Mouse (Mus musculus) brown adipose tissue, adult 24 weeks (tissue): ENCODE measurements around the gene Efhd2. TPM values are rescaled to one million over a fixed set of nuclear protein-coding genes. Genes with fewer than 3 reads are reported as not detected.

ENCODE experiments used
- H3K27ac ChIP-seq: fragments of 200-500 bp; replicated peaks from 2 replicates; pipeline ENCODE4 v1.5.1; 2012; ENCODE audit warnings: low read depth, mild to moderate bottlenecking, low read length
- H3K4me1 ChIP-seq: fragments of 200-500 bp; 2 replicates; pipeline ENCODE4 v1.6.1; 2012; ENCODE audit warnings: low read length, mixed read lengths; ENCODE audit not compliant: control insufficient read depth, insufficient read depth, insufficient read length
- H3K4me3 ChIP-seq: fragments of 200-500 bp; 2 replicates; pipeline ENCODE4 v1.5.1; 2012; ENCODE audit warnings: low read depth, mild to moderate bottlenecking, low read length, moderate library complexity; ENCODE audit not compliant: insufficient read depth
- polyA plus RNA-seq: library from polyadenylated mRNA; stranded (reverse); fragments of >200 nt; gene quantifications from 2 replicates; pipeline ENCODE4 v1.2.4, GENCODE M21; 2012; ENCODE audit not compliant: missing spikeins, insufficient read depth, insufficient read length

Gene Efhd2
- polyA plus RNA-seq, 1 experiment, result 11.7 TPM

DNA sequence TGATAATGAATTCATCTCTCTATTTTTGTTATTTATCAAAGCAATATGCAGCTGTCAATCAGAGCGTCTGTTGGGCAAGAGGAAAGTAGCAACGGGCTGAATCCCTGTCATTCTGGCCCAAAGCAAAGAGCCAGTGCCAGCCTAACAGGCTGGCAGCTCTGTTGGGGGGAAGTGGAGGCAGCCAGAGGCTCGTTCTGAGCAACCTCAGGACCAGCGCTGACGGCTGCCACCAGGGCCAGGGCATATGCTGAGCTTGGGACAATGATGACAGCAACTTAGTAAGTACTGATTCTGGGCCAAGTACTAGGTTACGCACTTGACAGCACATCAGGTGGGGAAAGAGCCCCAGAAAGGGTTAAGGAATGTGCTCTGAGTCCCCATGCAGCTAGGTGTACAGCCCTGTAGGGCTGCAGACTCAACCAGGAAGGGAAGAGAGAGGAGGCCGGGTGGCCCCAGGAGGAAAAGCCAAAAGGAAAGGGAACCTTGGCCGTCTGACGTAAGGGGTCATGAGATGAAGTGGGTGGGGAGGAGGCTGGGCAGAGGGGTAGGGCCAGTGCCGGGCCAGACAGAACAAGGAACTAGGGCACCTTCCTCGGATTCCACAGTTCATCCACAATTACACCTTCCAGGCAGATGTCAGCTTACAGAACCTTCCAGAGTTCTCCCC is 3.9 kb downstream of the Efhd2 start:
- H3K4me3 ChIP-seq, result no peak overlapping the region
- peaks cover 24% of the 10 kb centered on the region for H3K4me1 ChIP-seq
- H3K27ac ChIP-seq, result peak overlapping the region; percentile 79

DNA sequence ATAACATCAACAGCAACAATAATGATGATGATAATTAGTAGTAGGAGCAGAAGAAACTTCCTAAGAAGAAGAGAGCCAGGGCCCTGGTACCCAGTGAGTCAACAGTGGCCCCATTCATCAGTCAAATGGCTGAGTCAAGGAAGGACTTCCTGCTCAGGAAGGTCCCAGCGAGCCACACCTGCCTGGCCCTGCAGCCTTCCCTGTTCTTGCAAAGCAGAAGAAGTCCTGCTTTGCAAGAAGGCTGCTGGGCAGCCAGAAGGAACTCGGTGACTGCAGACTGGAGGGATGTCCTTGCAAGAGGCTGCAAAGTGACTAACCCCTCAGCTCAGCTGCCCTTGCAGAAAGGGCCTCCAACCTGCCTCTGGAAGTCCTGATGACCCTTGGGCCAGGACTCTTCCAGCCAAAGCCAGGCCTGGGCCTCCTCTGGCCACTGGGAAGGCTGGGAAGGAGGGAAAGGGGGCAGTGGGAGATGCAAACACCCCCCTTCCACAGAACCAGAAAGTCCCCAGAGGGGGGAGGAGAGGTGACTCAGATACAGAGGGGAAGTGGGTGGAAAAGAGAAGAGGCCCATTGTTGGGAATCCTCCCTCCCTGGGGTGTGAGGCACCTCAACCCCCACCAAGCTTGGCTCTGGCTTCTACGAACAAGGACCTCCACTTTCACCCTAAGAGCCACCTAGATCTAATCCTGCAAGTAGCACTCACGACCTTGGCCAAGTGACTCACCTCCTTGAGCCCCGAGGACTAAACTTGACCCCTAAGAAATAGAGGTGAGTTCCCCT is 5.1 kb downstream of the Efhd2 start:
- peak overlapping the region; percentile 65 for H3K27ac ChIP-seq
- peaks cover 28% of the 10 kb centered on the region for H3K4me1 ChIP-seq
- H3K4me3 ChIP-seq, result no peak overlapping the region

DNA sequence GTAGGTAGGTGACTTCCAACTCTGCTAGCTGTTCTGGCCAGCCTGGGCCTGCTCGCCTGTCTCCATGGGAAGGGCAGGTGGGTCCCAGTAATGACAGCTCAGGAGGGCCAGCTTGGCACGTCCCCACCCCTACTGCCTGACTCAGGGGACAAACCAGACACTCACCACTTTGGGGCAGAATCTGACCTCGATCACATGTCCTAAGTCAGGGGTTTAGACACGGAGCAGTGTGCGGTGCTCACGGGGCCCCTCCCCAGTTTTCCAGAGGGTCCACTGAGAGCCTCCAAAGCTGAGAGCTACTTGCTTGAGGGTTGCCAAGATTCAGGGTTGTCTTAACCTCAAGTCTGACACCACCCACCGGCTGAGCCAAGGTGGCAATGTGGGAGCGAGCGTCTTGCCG is 6.7 kb downstream of the Efhd2 start:
- Histone ChIP-seq H3K4me1 (peaks cover 28% of the 10 kb centered on the region), H3K27ac (no peak overlapping the region), H3K4me3 (no peak overlapping the region)

DNA sequence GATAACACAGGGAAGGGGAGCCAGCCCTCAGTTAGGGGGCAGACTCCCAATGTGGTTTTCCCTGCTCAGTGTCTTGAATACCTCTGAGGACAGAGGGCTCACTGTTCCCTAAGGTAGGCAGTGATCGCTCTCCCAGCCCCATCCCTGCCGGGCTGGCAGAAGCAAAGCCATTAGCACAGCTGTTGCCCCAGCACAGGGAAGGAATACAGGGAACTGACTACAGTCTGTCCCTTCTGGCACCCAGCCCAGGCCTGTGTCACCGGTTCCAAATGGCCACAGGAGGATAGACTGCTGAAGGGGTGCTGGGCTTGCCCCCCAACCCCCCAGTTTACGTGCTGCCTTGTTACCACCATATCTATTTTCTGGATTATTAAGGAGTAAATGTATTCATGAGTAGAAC is 7.2 kb downstream of the Efhd2 start:
- Histone ChIP-seq H3K4me3 (no peak overlapping the region), H3K27ac (no peak overlapping the region), H3K4me1 (peaks cover 28% of the 10 kb centered on the region)

DNA sequence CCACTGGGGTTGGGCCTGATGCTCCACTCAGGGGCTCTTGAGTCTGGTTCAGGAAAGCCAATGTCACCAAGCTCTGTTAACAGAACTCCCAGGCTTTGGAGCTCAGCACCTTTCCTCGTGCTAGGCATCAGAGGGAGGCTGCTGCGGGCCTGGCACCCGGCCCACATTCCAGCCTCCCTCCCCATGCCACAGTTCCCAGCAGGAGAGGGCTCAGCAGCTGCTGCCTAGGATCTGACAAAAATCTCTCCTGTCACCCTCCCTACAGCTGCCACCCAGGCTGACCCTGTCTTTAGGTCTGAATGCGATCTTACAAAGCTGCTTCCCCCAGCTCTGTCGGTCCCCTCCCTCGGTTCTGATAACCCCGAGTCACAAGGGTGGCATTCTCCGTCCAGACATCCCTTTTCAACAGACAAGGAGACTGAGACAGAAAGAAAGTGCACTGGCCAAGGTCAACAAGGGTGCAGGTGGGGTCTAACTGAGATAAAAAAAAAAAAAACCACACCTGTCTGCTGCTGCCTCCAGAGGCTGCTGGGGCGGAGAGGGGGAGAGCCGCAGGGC is 7.7 kb downstream of the Efhd2 start:
- H3K4me1 ChIP-seq, result peaks cover 23% of the 10 kb centered on the region
- no peak overlapping the region for H3K4me3 ChIP-seq
- no peak overlapping the region for H3K27ac ChIP-seq

DNA sequence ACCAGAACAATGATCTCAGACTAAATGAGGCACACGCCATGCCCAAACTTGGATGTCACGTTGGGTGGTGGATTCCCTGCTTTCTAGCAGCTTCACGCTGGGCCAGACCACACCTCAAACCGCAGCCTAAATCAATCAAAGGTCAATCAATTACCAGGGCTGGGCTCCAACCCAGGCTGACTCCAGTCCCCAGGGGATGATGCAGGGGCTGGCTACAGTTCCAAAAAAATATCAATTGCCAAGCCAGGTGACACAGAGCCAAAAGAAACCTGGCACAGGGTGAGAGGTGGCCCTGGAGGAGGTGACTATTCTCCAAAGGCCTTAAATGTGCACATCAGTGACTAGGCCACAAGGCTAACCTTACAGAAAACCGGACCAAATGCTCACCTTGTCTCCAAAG is 9.1 kb downstream of the Efhd2 start:
- no peak overlapping the region for H3K27ac ChIP-seq
- H3K4me1 ChIP-seq, result peaks cover 20% of the 10 kb centered on the region
- no peak overlapping the region for H3K4me3 ChIP-seq

DNA sequence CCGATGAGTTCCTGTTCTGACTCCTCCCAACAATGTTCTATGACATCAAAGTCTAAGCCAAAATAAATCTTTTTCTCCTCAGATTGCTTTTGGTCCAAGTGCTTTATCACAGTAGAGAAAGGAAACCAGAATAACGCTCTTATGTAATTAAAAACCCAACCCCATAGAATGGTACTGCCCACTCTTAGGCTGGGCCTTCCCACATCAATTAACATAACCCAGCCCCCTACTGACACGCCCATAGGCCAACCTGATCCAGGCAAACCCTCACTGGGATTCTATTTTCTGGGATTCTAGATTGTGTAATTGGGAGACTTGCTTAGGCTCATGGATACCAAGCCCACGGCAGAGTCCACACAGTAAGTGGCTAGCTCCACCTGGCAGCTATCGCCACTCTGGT is 9.7 kb downstream of the Efhd2 start:
- no peak overlapping the region for H3K27ac ChIP-seq
- peaks cover 17% of the 10 kb centered on the region for H3K4me1 ChIP-seq

DNA sequence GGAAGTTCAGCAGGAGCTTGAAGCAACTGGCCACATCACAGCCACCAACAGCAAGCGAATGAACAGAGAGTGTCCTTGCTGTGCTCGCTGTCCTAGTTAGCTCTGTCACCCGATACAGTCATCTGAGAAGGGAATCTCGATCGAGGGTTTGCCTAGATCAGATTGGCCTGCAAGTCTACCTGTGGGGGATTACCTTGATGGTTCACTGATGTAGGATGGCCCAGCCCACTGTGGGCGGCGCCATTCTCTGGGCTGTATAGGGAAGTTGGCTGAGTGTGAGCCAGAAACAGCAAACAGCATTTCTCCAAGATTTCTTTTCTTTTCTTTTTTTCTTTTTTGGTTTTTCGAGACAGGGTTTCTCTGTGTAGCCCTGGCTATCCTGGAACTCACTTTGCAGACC is 10.2 kb downstream of the Efhd2 start:
- Histone ChIP-seq H3K27ac (no peak overlapping the region), H3K4me3 (no peak overlapping the region), H3K4me1 (peaks cover 15% of the 10 kb centered on the region)

More for the DNA sequence above, 9.7 kb downstream of the Efhd2 start:
- no peak overlapping the region for H3K4me3 ChIP-seq

DNA sequence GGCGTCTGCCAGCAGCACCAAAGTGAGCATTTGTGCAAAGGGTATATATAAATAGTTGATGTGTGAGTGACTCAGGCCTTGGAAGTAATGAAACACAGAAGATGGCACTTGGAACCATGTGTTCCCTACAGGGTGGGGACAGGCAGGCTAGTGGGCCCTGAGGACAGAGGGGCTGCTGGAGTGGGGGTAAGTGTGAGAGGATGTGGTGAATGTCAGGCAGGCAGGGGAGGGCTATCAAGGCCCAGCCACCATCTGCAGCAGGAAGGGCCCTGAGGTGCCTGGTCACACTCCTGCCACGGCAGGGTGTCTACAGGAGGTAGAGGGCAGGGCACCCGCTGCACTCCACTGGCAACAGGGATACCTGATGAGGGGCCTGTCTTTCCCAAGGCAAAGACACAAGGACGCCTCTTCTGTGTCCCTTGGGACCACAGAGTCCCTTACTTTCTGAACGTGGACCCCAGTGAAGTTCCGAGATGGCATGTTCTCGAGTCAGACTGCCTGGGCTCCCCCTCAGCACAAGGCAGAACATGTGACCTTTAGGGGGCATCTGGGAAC is 10.9 kb downstream of the Efhd2 start:
- Histone ChIP-seq H3K27ac (no peak overlapping the region), H3K4me1 (peaks cover 13% of the 10 kb centered on the region), H3K4me3 (no peak overlapping the region)

DNA sequence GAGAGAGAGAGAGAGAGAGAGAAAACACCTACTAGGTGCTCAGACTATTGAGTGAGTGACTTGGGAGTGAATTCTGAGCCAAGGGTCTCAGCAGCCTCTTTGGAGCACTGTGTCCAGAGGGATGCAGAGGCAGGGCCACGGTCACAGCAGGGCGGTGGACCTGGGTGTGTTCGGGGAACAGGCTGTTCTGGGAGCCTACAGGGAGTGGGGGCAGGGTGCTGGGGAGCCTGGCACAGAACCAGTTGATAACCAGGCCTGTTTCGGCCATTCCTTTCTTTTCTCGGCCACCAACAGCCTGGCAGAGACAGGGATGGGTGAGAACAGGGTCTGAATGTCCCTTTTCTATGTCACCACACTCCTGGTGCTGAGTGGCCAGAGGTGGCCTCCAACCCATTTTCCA is 11.9 kb downstream of the Efhd2 start:
- Histone ChIP-seq H3K4me1 (peaks cover 13% of the 10 kb centered on the region), H3K27ac (no peak overlapping the region), H3K4me3 (no peak overlapping the region)

DNA sequence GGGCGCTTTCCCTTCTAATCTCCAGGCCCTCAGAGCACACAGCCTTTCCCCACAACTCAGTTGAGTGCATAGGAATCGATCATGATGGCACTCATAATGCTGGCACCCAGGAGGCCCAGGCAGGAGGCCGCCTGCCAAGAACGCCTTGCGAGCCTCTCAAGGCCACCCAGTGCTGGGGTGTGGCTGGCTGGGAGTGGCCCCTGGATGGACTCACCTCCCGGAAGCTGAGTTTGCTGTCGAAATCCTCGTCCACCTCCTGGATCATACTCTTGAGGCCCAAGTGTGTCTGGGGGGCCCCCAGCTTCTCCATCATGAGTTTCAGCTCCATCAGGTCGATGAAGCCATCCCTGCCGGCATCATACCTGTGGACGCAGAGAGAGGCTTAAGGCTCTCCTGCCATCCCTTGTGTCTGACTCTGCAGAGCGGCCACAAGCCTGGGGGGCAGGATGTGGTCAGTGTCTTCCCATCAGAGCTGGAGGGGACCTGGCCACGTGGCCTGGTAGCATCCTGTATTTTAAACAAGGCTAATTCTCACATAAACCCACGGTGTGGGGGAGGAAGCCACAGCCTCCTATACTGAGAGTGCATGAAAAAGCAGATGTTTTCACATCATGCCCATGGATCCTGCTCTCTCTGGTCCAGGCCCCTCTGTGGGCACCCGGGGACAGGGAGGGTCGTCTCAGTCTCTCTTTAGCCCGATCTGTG is 13.0 kb downstream of the Efhd2 start:
- no peak overlapping the region for H3K4me3 ChIP-seq
- no peak overlapping the region for H3K27ac ChIP-seq
- H3K4me1 ChIP-seq, result peaks cover 11% of the 10 kb centered on the region

DNA sequence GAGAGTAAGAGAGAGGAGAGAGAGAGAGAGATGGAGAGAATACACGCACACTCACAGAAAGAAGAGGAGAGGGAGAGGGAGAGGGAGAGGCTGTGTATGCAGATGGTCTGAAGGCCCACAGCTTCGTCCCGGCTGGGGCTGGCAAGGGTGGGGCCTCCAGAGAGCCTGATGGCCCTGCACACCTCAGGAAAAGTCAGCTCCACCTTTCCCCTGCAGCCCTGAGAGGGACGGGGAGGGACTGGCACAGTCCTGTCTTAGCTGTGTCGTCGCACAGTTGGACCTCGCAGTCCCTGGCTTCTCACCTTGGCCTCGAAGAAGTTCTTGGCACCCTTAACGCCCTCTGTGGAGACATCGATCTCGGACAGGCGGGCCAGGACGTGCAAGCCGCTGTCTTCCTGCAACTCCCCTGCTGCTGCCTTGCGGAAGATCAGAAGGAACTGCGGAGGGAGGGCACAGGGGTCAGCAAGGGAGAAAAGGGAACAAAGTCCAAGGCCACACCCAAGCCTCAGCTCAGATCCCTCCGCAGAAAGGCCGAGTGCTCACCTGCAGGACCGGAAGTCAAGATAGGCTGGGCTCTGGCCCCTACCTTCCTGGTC is 14.4 kb downstream of the Efhd2 start:
- no peak overlapping the region for H3K4me3 ChIP-seq

DNA sequence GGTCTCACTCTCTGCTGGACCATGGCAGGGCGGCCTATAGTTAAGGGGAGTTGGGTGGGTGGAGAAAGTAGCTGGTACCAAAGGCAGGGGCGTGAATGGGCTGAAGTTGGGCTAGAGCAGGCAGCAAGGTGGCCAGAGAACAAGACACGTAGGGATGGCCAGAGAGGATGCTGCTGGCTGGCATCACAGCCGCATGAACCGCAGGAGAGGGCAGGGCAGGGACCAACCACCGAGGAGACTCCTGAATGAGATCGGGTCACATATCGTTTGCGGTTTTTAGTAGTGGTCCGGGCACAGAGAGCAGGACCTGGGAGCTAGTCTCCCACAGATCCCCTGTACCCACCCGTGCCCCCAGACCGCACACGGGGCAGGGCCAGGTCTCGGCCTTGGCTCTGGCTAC is 15.4 kb downstream of the Efhd2 start:
- Histone ChIP-seq H3K4me3 (no peak overlapping the region), H3K4me1 (no peaks in the 10 kb centered on the region), H3K27ac (no peak overlapping the region)

More for the DNA sequence above, 14.4 kb downstream of the Efhd2 start:
- peaks cover 3% of the 10 kb centered on the region; the same call in 1 of the 2 replicates for H3K4me1 ChIP-seq
- no peak overlapping the region for H3K27ac ChIP-seq

DNA sequence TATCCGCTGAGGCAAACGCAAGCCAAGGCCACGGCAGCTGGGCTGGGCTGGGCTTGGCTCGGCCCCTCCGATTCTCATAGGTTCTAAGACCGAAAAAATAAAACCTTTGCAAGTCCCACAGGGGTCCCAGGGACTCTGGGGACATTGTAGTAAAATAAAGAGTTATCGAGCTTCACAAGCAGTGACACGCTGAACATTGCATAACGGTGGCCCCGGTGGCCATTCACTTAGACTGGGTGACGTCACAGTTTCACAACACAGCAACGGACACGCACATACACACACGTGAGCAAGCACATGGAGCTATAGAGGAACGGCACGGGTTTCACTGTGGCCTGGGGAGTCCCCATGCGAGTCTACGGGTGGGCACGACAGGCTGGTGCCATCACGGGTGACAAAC is 16.2 kb downstream of the Efhd2 start:
- Histone ChIP-seq H3K4me1 (no peaks in the 10 kb centered on the region), H3K27ac (0 out of 2 replicates have a peak overlapping the region, but pooled peaks have one; percentile 3), H3K4me3 (no peak overlapping the region)
